In the genomic region with DNA sequence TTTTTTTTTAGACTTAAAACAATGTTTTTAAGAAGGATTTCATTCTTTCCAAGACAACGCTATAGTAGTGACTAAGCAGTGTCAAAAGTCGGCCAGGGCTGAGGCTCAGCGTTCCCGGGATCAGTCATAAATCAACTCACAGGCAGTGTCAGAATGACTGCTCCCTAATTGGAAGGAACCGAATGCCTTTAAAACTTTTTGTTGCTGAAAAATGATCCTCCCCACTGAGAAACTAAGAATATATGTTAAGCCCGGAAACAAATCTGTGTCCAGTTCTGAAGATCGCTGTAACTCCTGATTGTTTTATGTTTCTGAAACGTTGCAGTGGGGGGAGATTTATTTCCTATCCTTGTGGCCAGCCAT, we compare ENCODE assay signal across 9 mouse cellular contexts.
DNase-seq lines count a peak whose midpoint lies in the region; ATAC-seq lines count a peak whose summit lies in the region.
"Had no signal": no experiment of that assay in that cellular context is flagged by ENCODE, and none has a peak within 500 bp of the region (broad histone marks: within the 10 kb centered on the region; RNA-seq: fewer than 3 reads in every experiment).

No protein-coding gene starts in this region.

- no peak overlapping the region for H3K4me3 ChIP-seq in embryonic facial prominence, embryonic 14.5 days (ENCODE audit: low read depth, low read length)
- no peak overlapping the region for H3K4me3 ChIP-seq in limb, embryonic 13.5 days
- H3K4me3 ChIP-seq in forebrain, embryonic 12.5 days (replicated peaks), result no peak overlapping the region
- H3K4me3 ChIP-seq: heart, embryonic 15.5 days had no signal

- DNase-seq in 3T3-L1 (ENCODE audit: low read depth, low spot score), result peak; percentile 93
- peak; percentile 39 for DNase-seq in Muller cell, postnatal 12 days (ENCODE audit: inconsistent ontology term)
- peak; percentile 66 for DNase-seq in embryonic facial prominence, embryonic 14.5 days (ENCODE audit: low spot score)
- no peak for DNase-seq in frontal cortex, postnatal 10 days (ENCODE audit: low spot score in 2 of 2)
- no peak for DNase-seq in urinary bladder, postnatal 36 days (ENCODE audit: low spot score in 2 of 2)

- H3K27ac ChIP-seq in embryonic facial prominence, embryonic 14.5 days (replicated peaks; ENCODE audit: low read depth, low read length), result peak overlapping the region; percentile 2; the same call in 1 of the 2 replicates
- H3K27ac ChIP-seq in limb, embryonic 13.5 days, result no peak overlapping the region; the same call in 1 of the 2 replicates
- H3K27ac ChIP-seq in forebrain, embryonic 12.5 days, result no peak overlapping the region
- H3K27ac ChIP-seq: heart, embryonic 15.5 days had no signal

- no peak; the same call in 1 of the 2 replicates for ATAC-seq in embryonic facial prominence, embryonic 14.5 days (ENCODE audit: low read depth)
- no peak; the same call in 1 of the 2 replicates for ATAC-seq in limb, embryonic 13.5 days (ENCODE audit: low FRiP score, low read depth)
- ATAC-seq in forebrain, embryonic 12.5 days (ENCODE audit: low FRiP score), result no peak

- H3K36me3 ChIP-seq in embryonic facial prominence, embryonic 14.5 days (ENCODE audit: control insufficient read depth, insufficient read depth, low read length), result 0 out of 2 replicates have a peak, but pooled peaks cover 3% of the 10 kb centered on the region
- peaks cover 9% of the 10 kb centered on the region for H3K36me3 ChIP-seq in limb, embryonic 13.5 days
- no peaks in the 10 kb centered on the region for H3K36me3 ChIP-seq in forebrain, embryonic 12.5 days (replicated peaks)
- H3K36me3 ChIP-seq: heart, embryonic 15.5 days had no signal

- no peaks in the 10 kb centered on the region for H3K9me3 ChIP-seq in embryonic facial prominence, embryonic 14.5 days (ENCODE audit: control insufficient read depth, low read length)
- no peaks in the 10 kb centered on the region for H3K9me3 ChIP-seq in limb, embryonic 13.5 days
- H3K9me3 ChIP-seq in forebrain, embryonic 12.5 days, result no peaks in the 10 kb centered on the region
- H3K9me3 ChIP-seq: heart, embryonic 15.5 days had no signal

- peak overlapping the region; percentile 23; the same call in 1 of the 2 replicates for H3K4me2 ChIP-seq in embryonic facial prominence, embryonic 14.5 days (ENCODE audit: low read depth, low read length)
- H3K4me2 ChIP-seq in limb, embryonic 13.5 days (replicated peaks), result peak overlapping the region; percentile 39
- H3K4me2 ChIP-seq in forebrain, embryonic 12.5 days, result no peak overlapping the region
- H3K4me2 ChIP-seq: heart, embryonic 15.5 days; liver, embryonic 11.5 days had no signal

- no peak overlapping the region for H3K9ac ChIP-seq in embryonic facial prominence, embryonic 14.5 days (ENCODE audit: low read depth, low read length)
- no peak overlapping the region for H3K9ac ChIP-seq in limb, embryonic 13.5 days
- H3K9ac ChIP-seq in forebrain, embryonic 12.5 days, result no peak overlapping the region
- H3K9ac ChIP-seq: heart, embryonic 15.5 days had no signal

- WGBS in embryonic facial prominence, embryonic 14.5 days, result 11% methylated on average over 8 of the region's 8 CpGs
- WGBS in limb, embryonic 13.5 days, result under 1% methylated on average over 8 of the region's 8 CpGs
- WGBS in forebrain, embryonic 12.5 days, result 48% methylated on average over 8 of the region's 8 CpGs

- H3K27me3 ChIP-seq in embryonic facial prominence, embryonic 14.5 days (replicated peaks; ENCODE audit: control insufficient read depth, insufficient read depth, low read length), result no peaks in the 10 kb centered on the region
- peaks cover 5% of the 10 kb centered on the region for H3K27me3 ChIP-seq in limb, embryonic 13.5 days
- H3K27me3 ChIP-seq in forebrain, embryonic 12.5 days, result no peaks in the 10 kb centered on the region
- H3K27me3 ChIP-seq: heart, embryonic 15.5 days had no signal

- peaks cover 27% of the 10 kb centered on the region for H3K4me1 ChIP-seq in embryonic facial prominence, embryonic 14.5 days (ENCODE audit: control insufficient read depth, insufficient read depth, low read length)
- peaks cover 73% of the 10 kb centered on the region for H3K4me1 ChIP-seq in limb, embryonic 13.5 days
- no peaks in the 10 kb centered on the region; the same call in 1 of the 2 replicates for H3K4me1 ChIP-seq in forebrain, embryonic 12.5 days
- H3K4me1 ChIP-seq: heart, embryonic 15.5 days had no signal

Comparison
In these comparisons a context has a peak if more than half of its experiments do, and no peak if none do; other contexts are left out.
1. DNase-seq: peak in 3T3-L1 (single experiment), Muller cell, postnatal 12 days (single experiment) and embryonic facial prominence, embryonic 14.5 days (single experiment); none in frontal cortex, postnatal 10 days (0 of 2) and urinary bladder, postnatal 36 days (0 of 2).